In genomic region chr8:80753017-80753715, GRCm38 (mm10) we compare ENCODE assay signal across 8 mouse cellular contexts. TPM values are rescaled to one million over a fixed set of nuclear protein-coding genes. Genes with fewer than 3 reads are reported as not detected.
DNase-seq lines count a peak whose midpoint lies in the region; ATAC-seq and TF ChIP-seq lines count a peak whose summit lies in the region.

No protein-coding gene starts in this region.

- intact Hi-C loops in heart, postnatal 36 days (cut with DNase I) = loop anchor here (1.0 to 2.0 kb wide), 2 partner anchors 128 to 241 kb away; partner anchors contain the start of gene Gab1

- ATAC-seq in G1E (ENCODE audit: extremely low read depth, insufficient number of reproducible peaks, low FRiP score, poor library complexity, severe bottlenecking) = no peak
- ATAC-seq in forebrain, embryonic 15.5 days (replicated peaks) = peak; percentile 89
- ATAC-seq in lung, embryonic 14.5 days (ENCODE audit: insufficient read depth) = peak; percentile 81

- DNase-seq in G1E (ENCODE audit: low spot score) = peak; percentile 20
- peak; percentile 58 for DNase-seq in cerebellum, adult 11-12 months
- DNase-seq in heart, postnatal 36 days = peak; percentile 83 to 88
- DNase-seq in large intestine, adult 2 months (ENCODE audit: low read depth, low spot score) = peak; percentile 68
- peak; percentile 96 for DNase-seq in lung, embryonic 14.5 days
- DNase-seq in ovary, adult 18-20 months (ENCODE audit: low spot score) = peak; percentile 38
- peak; percentile 18 to 37 for DNase-seq in thymus, adult 18-20 months

- H3K9ac ChIP-seq in forebrain, embryonic 15.5 days (replicated peaks) = no peak overlapping the region
- H3K9ac ChIP-seq in lung, embryonic 14.5 days = no peak overlapping the region

- peaks cover 3% of the 10 kb centered on the region; the same call in 1 of the 2 replicates for H3K27me3 ChIP-seq in G1E (ENCODE audit: insufficient read depth, low read length)
- no peaks in the 10 kb centered on the region for H3K27me3 ChIP-seq in forebrain, embryonic 15.5 days
- H3K27me3 ChIP-seq in lung, embryonic 14.5 days (ENCODE audit: insufficient read depth, low read length) = no peaks in the 10 kb centered on the region

- H3K4me1 ChIP-seq in G1E (ENCODE audit: insufficient read depth, low read depth, low read length) = peaks cover 6% of the 10 kb centered on the region
- H3K4me1 ChIP-seq in forebrain, embryonic 15.5 days = no peaks in the 10 kb centered on the region
- no peaks in the 10 kb centered on the region for H3K4me1 ChIP-seq in lung, embryonic 14.5 days (ENCODE audit: insufficient read depth)

- H3K27ac ChIP-seq in forebrain, embryonic 15.5 days (replicated peaks) = no peak overlapping the region
- no peak overlapping the region for H3K27ac ChIP-seq in lung, embryonic 14.5 days (ENCODE audit: low read depth)

- 30% methylated on average over 9 of the region's 9 CpGs for WGBS in forebrain, embryonic 15.5 days
- WGBS in large intestine, adult 2 months = 29% methylated on average over 9 of the region's 9 CpGs
- WGBS in lung, embryonic 14.5 days = 27% methylated on average over 9 of the region's 9 CpGs

- no peaks in the 10 kb centered on the region for H3K36me3 ChIP-seq in G1E (replicated peaks)
- no peaks in the 10 kb centered on the region for H3K36me3 ChIP-seq in forebrain, embryonic 15.5 days
- H3K36me3 ChIP-seq in lung, embryonic 14.5 days (ENCODE audit: insufficient read depth) = no peaks in the 10 kb centered on the region

- no peak overlapping the region for H3K4me3 ChIP-seq in G1E (ENCODE audit: low read depth, low read length)
- H3K4me3 ChIP-seq in forebrain, embryonic 15.5 days = no peak overlapping the region
- H3K4me3 ChIP-seq in lung, embryonic 14.5 days (ENCODE audit: low read depth, low read length) = no peak overlapping the region

- H3K4me2 ChIP-seq in forebrain, embryonic 15.5 days (replicated peaks) = no peak overlapping the region
- no peak overlapping the region for H3K4me2 ChIP-seq in lung, embryonic 14.5 days

- no peaks in the 10 kb centered on the region for H3K9me3 ChIP-seq in G1E (replicated peaks)
- H3K9me3 ChIP-seq in forebrain, embryonic 15.5 days = no peaks in the 10 kb centered on the region
- no peaks in the 10 kb centered on the region for H3K9me3 ChIP-seq in lung, embryonic 14.5 days (ENCODE audit: low read depth, low read length)

- TF ChIP-seq CTCF in G1E (IDR thresholded peaks at IDR 0.05; ENCODE audit: low read depth, low read length) = peak; percentile 64
- peak; percentile 94 for TF ChIP-seq CTCF in lung, embryonic 14.5 days (IDR thresholded peaks at IDR 0.05; ENCODE audit: low read depth)

RNA-seq across cellular contexts. Expression of gene Smarca5, which starts 13.9 kb away (rescaled TPM):
- total RNA-seq in G1E (2014; fragmentation: Nextera tagmentation) (186 and 200 TPM in 2 replicates), G1E (2017) (175 and 182 TPM in 2 replicates)
- polyA plus RNA-seq in G1E (2012) = 43.8 and 45.1 TPM in 2 replicates
- 77.8 and 79.3 TPM in 2 replicates for polyA plus RNA-seq in forebrain, embryonic 15.5 days (2015; fragmentation: Nextera tagmentation; extraction: Ambion mirVana)
- total RNA-seq in heart, postnatal 36 days (2021) = 10 to 100 TPM; 35.3 to 44.0 TPM
- polyA plus RNA-seq in large intestine, adult 2 months (2012; rRNA removed) = 3.4 and 6.1 TPM in 2 replicates
- 103 and 106 TPM in 2 replicates for polyA plus RNA-seq in lung, embryonic 14.5 days (2014; fragmentation: Nextera tagmentation; extraction: Ambion mirVana)

Comparison
In these comparisons a context has a peak if more than half of its experiments do, and no peak if none do; other contexts are left out.
1. DNase-seq: peak in every context shown above with its lines; median percentile 96 in lung, embryonic 14.5 days; 86 in heart, postnatal 36 days; 68 in large intestine, adult 2 months; 58 in cerebellum, adult 11-12 months; 38 in ovary, adult 18-20 months; 28 in thymus, adult 18-20 months; 20 in G1E.